In the genomic region with DNA sequence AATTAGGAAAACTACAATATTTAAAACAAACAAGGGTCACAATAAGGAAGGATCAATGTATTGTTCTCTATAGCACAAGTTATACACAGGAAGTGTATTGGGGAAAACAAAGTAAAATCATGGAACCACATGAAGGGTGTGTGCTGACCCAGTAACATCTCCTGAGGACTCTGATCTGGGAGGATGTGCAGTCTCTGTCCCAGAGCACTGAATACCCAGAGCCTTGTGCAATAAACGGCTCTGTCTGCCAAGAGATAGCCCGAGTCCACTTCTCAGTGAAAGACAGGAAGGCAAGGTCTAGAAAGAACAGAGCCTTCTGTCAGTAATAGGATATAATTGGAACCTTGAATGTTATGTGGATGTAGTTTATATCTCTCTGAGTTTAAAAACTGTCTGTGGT, we compare ENCODE assay signal across 20 mouse cellular contexts.
"Had no signal": no experiment of that assay in that cellular context is flagged by ENCODE, and none has a peak within 500 bp of the region (broad histone marks: within the 10 kb centered on the region; RNA-seq: fewer than 3 reads in every experiment).

No protein-coding gene starts in this region.

- H3K9ac ChIP-seq: intestine, embryonic 15.5 days; kidney, embryonic 15.5 days; limb, embryonic 12.5 days; limb, embryonic 15.5 days; lung, embryonic 14.5 days; midbrain, embryonic 13.5 days had no signal

- H3K27ac ChIP-seq: intestine, embryonic 15.5 days; kidney, embryonic 15.5 days; limb, embryonic 12.5 days; limb, embryonic 15.5 days; macrophage; midbrain, embryonic 10.5 days; midbrain, embryonic 13.5 days had no signal

- H3K9me3 ChIP-seq: intestine, embryonic 15.5 days; kidney, embryonic 15.5 days; limb, embryonic 12.5 days; limb, embryonic 15.5 days; megakaryocyte, embryonic 14.5 days; midbrain, embryonic 10.5 days; midbrain, embryonic 13.5 days had no signal

- H3K4me1 ChIP-seq: intestine, embryonic 15.5 days; kidney, embryonic 15.5 days; limb, embryonic 15.5 days; midbrain, embryonic 10.5 days had no signal

- DNase-seq: kidney, adult 11 months; kidney, adult 8-10 months; kidney, postnatal 10 days; kidney, postnatal 36 days; layer of hippocampus, postnatal 36 days; left cerebral cortex, postnatal 4 days; lung, embryonic 14.5 days; thymus, adult 18-20 months; thymus, postnatal 25 days had no signal

- H3K36me3 ChIP-seq: intestine, embryonic 15.5 days; kidney, embryonic 15.5 days; limb, embryonic 12.5 days; limb, embryonic 15.5 days; midbrain, embryonic 10.5 days; midbrain, embryonic 13.5 days had no signal

- H3K4me3 ChIP-seq: intestine, embryonic 15.5 days; kidney, embryonic 15.5 days; limb, embryonic 12.5 days; limb, embryonic 15.5 days; megakaryocyte, embryonic 14.5 days; midbrain, embryonic 10.5 days; midbrain, embryonic 13.5 days; myocyte had no signal

- H3K4me2 ChIP-seq: intestine, embryonic 15.5 days; kidney, embryonic 15.5 days; limb, embryonic 12.5 days; limb, embryonic 15.5 days; lung, embryonic 14.5 days; midbrain, embryonic 13.5 days had no signal

- H3K27me3 ChIP-seq: intestine, embryonic 15.5 days; kidney, embryonic 15.5 days; limb, embryonic 12.5 days; limb, embryonic 15.5 days; megakaryocyte, embryonic 14.5 days; midbrain, embryonic 13.5 days had no signal

- ATAC-seq: intestine, embryonic 15.5 days; lung, postnatal 0 days; midbrain, embryonic 13.5 days; midbrain, embryonic 16.5 days had no signal
